Mouse (Mus musculus): ENCODE measurements at regions not wholly inside any gene's neighbourhood (a gene's known extent, or its start where the extent isn't known, plus 50 kb on each side); places are given as distances from the start of the nearest gene placed in this dataset.
A peak's percentile ranks its signal among the peaks of the same experiment; 100 is the strongest.

- no peaks in the 10 kb centered on the region; the same call in 1 of the 2 replicates for H3K27me3 ChIP-seq (replicated peaks; ENCODE audit: control insufficient read depth, insufficient read depth, low read length)
- DNase-seq (ENCODE audit: low spot score) (no peak), ATAC-seq (replicated peaks; ENCODE audit: low FRiP score) (no peak)
- peak overlapping the region; percentile 38; the same call in 1 of the 2 replicates for H3K27ac ChIP-seq (ENCODE audit: low read depth, low read length)
- no peaks in the 10 kb centered on the region; the same call in 1 of the 2 replicates for H3K4me1 ChIP-seq (replicated peaks; ENCODE audit: control insufficient read depth, insufficient read depth, low read length)
- no peaks in the 10 kb centered on the region for H3K9me3 ChIP-seq (ENCODE audit: control insufficient read depth, low read length)
- H3K36me3 ChIP-seq (ENCODE audit: control insufficient read depth, insufficient read depth, low read length): no peaks in the 10 kb centered on the region
- H3K4me2 ChIP-seq: no peak overlapping the region
- 63% methylated on average over 7 of the region's 7 CpGs for WGBS
- no peak overlapping the region for H3K9ac ChIP-seq (ENCODE audit: low read depth, low read length)
- no peak overlapping the region for H3K4me3 ChIP-seq (ENCODE audit: low read depth, low read length)
These were observed 138.8 kb downstream of the Mn1 start for GRCm38 (mm10) chr5:111555981-111556380.

DNA sequence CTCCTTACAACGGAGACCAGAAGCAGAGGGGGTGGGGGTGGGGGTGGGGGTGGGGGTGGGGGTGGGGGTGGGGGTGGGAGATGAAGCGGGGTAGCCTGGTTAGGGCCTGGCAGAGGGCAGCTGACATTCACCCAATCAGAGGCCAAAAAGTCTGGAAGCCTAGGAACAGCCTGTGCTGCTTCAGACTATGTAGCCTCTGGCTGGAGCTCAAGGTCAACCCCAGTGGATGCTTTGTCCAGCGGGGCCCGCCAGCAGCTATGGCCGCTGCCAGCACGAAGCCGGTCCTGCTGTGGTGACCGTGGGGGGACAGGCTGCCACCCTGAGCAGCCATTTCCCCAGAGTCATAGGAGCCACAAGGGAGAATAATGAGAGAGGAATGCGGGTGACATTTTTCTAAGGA lies 143.3 kb downstream of the Mn1 start:
- H3K36me3 ChIP-seq (ENCODE audit: control insufficient read depth, insufficient read depth, low read length): no peaks in the 10 kb centered on the region
- no peak overlapping the region for H3K4me2 ChIP-seq
- no peaks in the 10 kb centered on the region; the same call in 1 of the 2 replicates for H3K27me3 ChIP-seq (replicated peaks; ENCODE audit: control insufficient read depth, insufficient read depth, low read length)
- no peak overlapping the region for H3K4me3 ChIP-seq (ENCODE audit: low read depth, low read length)
- DNase-seq (ENCODE audit: low spot score) (no peak), ATAC-seq (replicated peaks; ENCODE audit: low FRiP score) (no peak)
- H3K27ac ChIP-seq (ENCODE audit: low read depth, low read length): no peak overlapping the region
- 59% methylated on average over 9 of the region's 9 CpGs for WGBS
- H3K9ac ChIP-seq (ENCODE audit: low read depth, low read length): no peak overlapping the region
- no peaks in the 10 kb centered on the region for H3K9me3 ChIP-seq (ENCODE audit: control insufficient read depth, low read length)
- H3K4me1 ChIP-seq (replicated peaks; ENCODE audit: control insufficient read depth, insufficient read depth, low read length): no peaks in the 10 kb centered on the region

DNA sequence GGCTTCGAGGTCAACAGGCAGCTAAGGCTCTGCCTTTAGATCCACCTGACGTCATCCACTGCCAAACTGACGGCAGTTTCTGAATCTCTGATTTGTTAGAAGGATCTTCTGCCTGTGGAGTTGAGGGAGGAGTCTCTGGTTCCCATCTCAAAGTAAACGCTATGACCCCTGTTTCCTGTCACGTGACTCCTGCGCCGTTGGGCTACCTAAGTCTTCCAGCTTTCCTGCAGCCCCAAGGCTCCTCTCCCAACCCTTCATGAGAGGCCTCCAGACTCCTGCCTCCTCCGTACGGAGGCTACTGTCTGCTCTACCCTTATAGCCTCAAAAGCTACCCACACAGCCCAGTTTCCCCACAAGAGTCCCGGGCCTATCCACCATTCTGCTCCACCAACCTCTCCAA lies 144.1 kb downstream of the Mn1 start:
- H3K27ac ChIP-seq (ENCODE audit: low read depth, low read length): no peak overlapping the region
- H3K27me3 ChIP-seq (replicated peaks; ENCODE audit: control insufficient read depth, insufficient read depth, low read length): no peaks in the 10 kb centered on the region
- 65% methylated on average over 10 of the region's 10 CpGs for WGBS

DNA sequence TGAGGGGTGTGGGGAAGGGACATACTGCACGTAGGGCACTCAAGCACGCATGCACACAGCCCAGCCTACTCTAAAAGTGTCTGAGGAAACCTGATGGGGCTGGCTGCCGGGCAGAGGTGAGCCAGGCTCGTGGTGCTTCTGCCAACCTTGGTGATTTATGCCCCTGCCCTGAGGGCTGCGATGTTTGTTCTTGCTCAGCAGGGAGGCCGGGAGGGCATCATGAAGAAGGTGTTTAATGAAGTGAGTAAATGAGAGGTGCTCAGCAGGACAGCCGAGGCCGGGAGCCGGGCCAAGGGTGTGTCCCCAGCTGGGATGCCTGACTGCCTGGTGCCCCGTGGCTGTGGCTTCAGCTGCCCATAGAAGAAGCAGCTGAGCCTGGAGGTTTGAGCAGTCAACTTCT lies 153.7 kb downstream of the Mn1 start:
- DNase-seq (ENCODE audit: low spot score) (no peak), ATAC-seq (replicated peaks; ENCODE audit: low FRiP score) (no peak)
- H3K36me3 ChIP-seq (ENCODE audit: control insufficient read depth, insufficient read depth, low read length): no peaks in the 10 kb centered on the region
- H3K4me2 ChIP-seq: no peak overlapping the region
- H3K4me1 ChIP-seq (replicated peaks; ENCODE audit: control insufficient read depth, insufficient read depth, low read length): peaks cover 7% of the 10 kb centered on the region
- no peak overlapping the region for H3K27ac ChIP-seq (ENCODE audit: low read depth, low read length)
- WGBS: 33% methylated on average over 10 of the region's 10 CpGs
- peaks cover 7% of the 10 kb centered on the region; the same call in 1 of the 2 replicates for H3K27me3 ChIP-seq (replicated peaks; ENCODE audit: control insufficient read depth, insufficient read depth, low read length)
- H3K4me3 ChIP-seq (ENCODE audit: low read depth, low read length): no peak overlapping the region
- no peaks in the 10 kb centered on the region for H3K9me3 ChIP-seq (ENCODE audit: control insufficient read depth, low read length)
- no peak overlapping the region for H3K9ac ChIP-seq (ENCODE audit: low read depth, low read length)

More for the DNA sequence above, 144.1 kb downstream of the Mn1 start:
- H3K9ac ChIP-seq (ENCODE audit: low read depth, low read length): no peak overlapping the region
- H3K4me1 ChIP-seq (replicated peaks; ENCODE audit: control insufficient read depth, insufficient read depth, low read length): no peaks in the 10 kb centered on the region
- H3K36me3 ChIP-seq (ENCODE audit: control insufficient read depth, insufficient read depth, low read length): no peaks in the 10 kb centered on the region
- no peaks in the 10 kb centered on the region for H3K9me3 ChIP-seq (ENCODE audit: control insufficient read depth, low read length)
- ATAC-seq (replicated peaks; ENCODE audit: low FRiP score) (no peak), DNase-seq (ENCODE audit: low spot score) (no peak)
- no peak overlapping the region for H3K4me2 ChIP-seq
- no peak overlapping the region for H3K4me3 ChIP-seq (ENCODE audit: low read depth, low read length)

DNA sequence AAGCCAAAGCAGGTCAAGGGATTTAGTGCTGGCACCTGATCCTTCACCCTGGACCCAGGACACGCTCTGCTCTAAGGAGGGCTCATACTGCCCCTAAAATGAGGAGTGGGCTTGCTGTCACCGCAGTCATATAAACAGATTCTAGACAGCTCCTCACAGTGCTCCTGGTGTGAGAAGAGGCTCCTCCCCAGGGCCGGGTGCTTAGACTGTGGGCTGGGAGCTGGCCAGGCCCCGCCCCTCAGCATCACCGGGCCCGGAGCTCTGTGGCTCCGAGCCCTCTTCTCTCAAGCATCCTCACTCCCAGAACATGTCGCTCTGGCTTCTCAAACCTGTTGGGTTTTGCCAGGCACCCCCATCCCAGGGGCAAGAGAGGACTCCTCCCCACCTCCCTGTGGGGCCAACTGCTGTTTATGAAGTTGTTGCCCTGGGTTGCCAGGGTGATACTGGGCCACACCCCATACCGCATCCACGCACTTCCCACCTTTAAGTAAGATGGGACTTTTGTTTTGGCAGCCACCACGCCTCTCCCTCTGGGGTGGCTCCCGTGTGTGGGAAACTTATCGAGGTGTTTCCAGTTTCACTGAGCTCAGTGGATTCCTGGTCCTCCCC lies 156.2 kb downstream of the Mn1 start:
- Histone ChIP-seq H3K9me3 (ENCODE audit: control insufficient read depth, low read length) (no peaks in the 10 kb centered on the region), H3K36me3 (ENCODE audit: control insufficient read depth, insufficient read depth, low read length) (no peaks in the 10 kb centered on the region), H3K4me2 (no peak overlapping the region), H3K27ac (ENCODE audit: low read depth, low read length) (no peak overlapping the region), H3K4me3 (ENCODE audit: low read depth, low read length) (no peak overlapping the region), H3K4me1 (replicated peaks; ENCODE audit: control insufficient read depth, insufficient read depth, low read length) (peaks cover 10% of the 10 kb centered on the region), H3K27me3 (replicated peaks; ENCODE audit: control insufficient read depth, insufficient read depth, low read length) (peaks cover 7% of the 10 kb centered on the region; the same call in 1 of the 2 replicates), H3K9ac (ENCODE audit: low read depth, low read length) (no peak overlapping the region; the same call in 1 of the 2 replicates)
- 17% methylated on average over 13 of the region's 13 CpGs for WGBS
- no peak for DNase-seq (ENCODE audit: low spot score)
- ATAC-seq (replicated peaks; ENCODE audit: low FRiP score): 0 out of 2 replicates have a peak, but pooled peaks have one; percentile 31

DNA sequence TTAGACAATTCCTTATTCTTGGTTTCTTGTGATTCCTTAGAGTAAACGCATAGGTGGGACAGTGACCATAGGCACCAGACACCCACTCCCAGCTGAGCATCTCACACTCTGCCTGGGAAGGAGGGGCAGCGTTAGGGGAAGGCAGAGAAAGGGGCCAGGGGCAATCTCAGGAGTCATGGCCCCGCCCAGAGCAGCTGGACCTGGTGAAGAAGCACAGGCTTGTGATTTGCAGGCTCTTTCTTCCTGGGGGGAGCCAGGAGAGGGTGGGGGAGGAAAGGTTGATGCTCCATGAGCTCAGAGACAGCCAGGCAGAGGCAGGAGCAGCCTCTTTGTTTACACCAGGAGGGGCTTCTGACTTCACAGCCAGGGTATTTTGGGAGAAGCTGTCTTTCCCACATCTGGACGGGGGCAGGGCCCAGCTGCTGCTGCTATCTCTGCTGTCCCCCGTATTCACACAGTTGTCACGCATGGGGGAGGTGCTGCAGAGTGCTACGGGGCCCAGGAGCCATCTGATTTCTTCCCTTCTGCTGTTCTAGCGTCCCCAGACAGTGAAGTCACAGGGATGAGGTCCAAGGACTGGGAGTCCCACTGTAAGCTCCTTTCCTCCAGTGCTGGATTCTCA lies 157.2 kb downstream of the Mn1 start:
- Histone ChIP-seq H3K9me3 (ENCODE audit: control insufficient read depth, low read length) (no peaks in the 10 kb centered on the region), H3K9ac (ENCODE audit: low read depth, low read length) (no peak overlapping the region), H3K27ac (ENCODE audit: low read depth, low read length) (no peak overlapping the region), H3K36me3 (ENCODE audit: control insufficient read depth, insufficient read depth, low read length) (no peaks in the 10 kb centered on the region), H3K4me1 (replicated peaks; ENCODE audit: control insufficient read depth, insufficient read depth, low read length) (peaks cover 20% of the 10 kb centered on the region), H3K4me3 (ENCODE audit: low read depth, low read length) (no peak overlapping the region), H3K27me3 (replicated peaks; ENCODE audit: control insufficient read depth, insufficient read depth, low read length) (peaks cover 10% of the 10 kb centered on the region; the same call in 1 of the 2 replicates), H3K4me2 (no peak overlapping the region)
- ATAC-seq (replicated peaks; ENCODE audit: low FRiP score): no peak
- no peak for DNase-seq (ENCODE audit: low spot score)
- WGBS: 8% methylated on average over 8 of the region's 8 CpGs

DNA sequence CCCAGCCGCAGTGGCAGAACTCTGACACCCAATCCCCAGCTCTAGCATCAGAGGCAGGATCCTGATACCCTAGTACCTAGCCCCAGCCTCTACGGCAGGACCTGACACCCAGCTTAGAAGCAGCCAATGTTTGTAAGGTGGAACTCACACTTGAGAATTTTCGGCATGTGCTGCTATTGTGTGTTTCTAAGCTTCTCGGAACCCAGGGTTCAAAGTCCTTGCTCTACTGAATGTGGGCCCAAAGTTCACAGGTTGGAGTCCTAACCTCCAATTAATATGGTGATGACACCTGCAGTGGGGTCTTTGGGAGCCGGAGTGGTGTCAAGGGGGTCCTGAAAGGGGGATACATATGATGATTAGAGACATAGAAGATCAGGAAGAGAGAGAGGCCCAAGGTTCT lies 158.2 kb downstream of the Mn1 start:
- ATAC-seq (replicated peaks; ENCODE audit: low FRiP score) (no peak), DNase-seq (ENCODE audit: low spot score) (no peak)
- Histone ChIP-seq H3K4me1 (replicated peaks; ENCODE audit: control insufficient read depth, insufficient read depth, low read length) (peaks cover 20% of the 10 kb centered on the region), H3K27ac (ENCODE audit: low read depth, low read length) (no peak overlapping the region), H3K9me3 (ENCODE audit: control insufficient read depth, low read length) (no peaks in the 10 kb centered on the region), H3K36me3 (ENCODE audit: control insufficient read depth, insufficient read depth, low read length) (no peaks in the 10 kb centered on the region), H3K27me3 (replicated peaks; ENCODE audit: control insufficient read depth, insufficient read depth, low read length) (peaks cover 14% of the 10 kb centered on the region), H3K4me2 (no peak overlapping the region), H3K9ac (ENCODE audit: low read depth, low read length) (no peak overlapping the region), H3K4me3 (ENCODE audit: low read depth, low read length) (no peak overlapping the region)
- WGBS: 71% methylated on average over 5 of the region's 5 CpGs

GRCm38 (mm10) chr5:111577441-111577840 lies 156.3 kb upstream of the Gm26897 start:
- H3K9me3 ChIP-seq (ENCODE audit: control insufficient read depth, low read length): no peaks in the 10 kb centered on the region
- H3K9ac ChIP-seq (ENCODE audit: low read depth, low read length): no peak overlapping the region
- H3K27me3 ChIP-seq (replicated peaks; ENCODE audit: control insufficient read depth, insufficient read depth, low read length): peaks cover 34% of the 10 kb centered on the region
- no peaks in the 10 kb centered on the region for H3K36me3 ChIP-seq (ENCODE audit: control insufficient read depth, insufficient read depth, low read length)
- H3K27ac ChIP-seq (ENCODE audit: low read depth, low read length): 0 out of 2 replicates have a peak overlapping the region, but pooled peaks have one; percentile 19
- no peak for ATAC-seq (replicated peaks; ENCODE audit: low FRiP score)
- WGBS: 48% methylated on average over 5 of the region's 5 CpGs
- no peak overlapping the region for H3K4me2 ChIP-seq
- peaks cover 20% of the 10 kb centered on the region for H3K4me1 ChIP-seq (replicated peaks; ENCODE audit: control insufficient read depth, insufficient read depth, low read length)
- H3K4me3 ChIP-seq (ENCODE audit: low read depth, low read length): no peak overlapping the region
- no peak for DNase-seq (ENCODE audit: low spot score)

DNA sequence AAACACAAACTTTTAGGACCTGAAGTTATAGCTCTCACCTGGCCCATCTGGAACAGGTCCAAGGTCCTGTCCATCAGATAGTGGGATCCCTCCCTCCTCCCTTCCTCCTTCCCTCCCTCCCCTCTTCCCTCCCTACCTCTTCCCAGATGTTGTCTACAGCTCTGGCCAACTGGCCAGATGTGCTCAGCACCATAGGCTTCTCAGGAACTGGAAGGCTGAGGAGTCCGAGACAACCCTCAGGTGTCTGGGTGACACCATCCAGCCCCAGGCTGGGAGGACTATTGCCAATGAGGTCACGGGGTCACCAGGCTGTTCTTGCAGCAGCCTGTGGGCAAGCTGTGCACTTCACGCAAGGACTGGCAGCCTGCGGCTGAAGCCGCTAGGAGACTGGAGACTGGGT lies 155.6 kb upstream of the Gm26897 start:
- Histone ChIP-seq H3K9me3 (ENCODE audit: control insufficient read depth, low read length) (no peaks in the 10 kb centered on the region), H3K36me3 (ENCODE audit: control insufficient read depth, insufficient read depth, low read length) (no peaks in the 10 kb centered on the region), H3K4me1 (replicated peaks; ENCODE audit: control insufficient read depth, insufficient read depth, low read length) (peaks cover 20% of the 10 kb centered on the region), H3K27me3 (replicated peaks; ENCODE audit: control insufficient read depth, insufficient read depth, low read length) (peaks cover 38% of the 10 kb centered on the region), H3K27ac (ENCODE audit: low read depth, low read length) (no peak overlapping the region), H3K9ac (ENCODE audit: low read depth, low read length) (no peak overlapping the region), H3K4me3 (ENCODE audit: low read depth, low read length) (no peak overlapping the region), H3K4me2 (no peak overlapping the region)
- ATAC-seq (replicated peaks; ENCODE audit: low FRiP score) (no peak), DNase-seq (ENCODE audit: low spot score) (no peak)
- 63% methylated on average over 5 of the region's 5 CpGs for WGBS

Measured in liver, embryonic 11.5 days (tissue).